In the genomic region with DNA sequence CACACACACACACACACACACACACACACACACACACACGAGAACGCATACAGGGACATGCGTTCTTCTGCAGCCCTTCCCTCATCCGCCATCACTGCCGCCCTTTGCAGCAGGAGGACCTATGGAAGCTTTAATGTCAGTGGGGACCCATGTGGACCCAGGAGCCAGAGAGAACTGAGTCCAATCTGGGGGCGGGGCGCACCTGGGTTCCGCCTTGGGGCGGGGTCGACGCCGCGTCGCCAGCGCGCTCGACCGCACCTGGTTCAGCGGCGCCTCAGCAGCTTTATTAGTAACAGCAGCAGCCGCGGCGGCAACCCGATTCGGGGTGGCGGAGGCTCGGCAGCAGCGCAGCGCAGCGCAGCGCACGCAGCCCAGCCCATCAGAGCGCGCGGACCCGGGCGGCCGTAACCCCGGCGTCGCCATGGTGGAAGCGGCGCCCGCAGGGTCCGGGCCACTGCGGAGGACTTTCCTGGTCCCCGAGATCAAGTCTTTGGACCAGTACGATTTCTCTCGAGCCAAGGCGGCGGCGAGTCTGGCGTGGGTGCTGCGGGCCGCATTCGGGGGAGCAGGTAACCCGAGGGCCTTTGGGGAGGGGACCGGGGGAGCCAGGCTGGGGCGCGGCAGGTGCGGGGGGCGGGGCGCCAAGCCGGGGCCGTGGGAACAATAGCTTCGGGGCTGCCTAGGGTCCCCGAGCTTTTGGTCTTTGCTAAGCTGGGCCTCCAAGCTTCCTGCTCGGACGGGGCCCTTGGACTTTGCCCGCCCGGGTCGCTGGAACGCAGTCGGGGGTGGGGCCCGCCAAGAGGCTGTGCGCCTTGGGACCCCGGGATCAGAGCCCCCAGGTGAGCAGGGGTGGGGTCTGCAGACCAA, we compare ENCODE assay signal across 9 mouse cellular contexts. TPM values are rescaled to one million over a fixed set of nuclear protein-coding genes. Genes with fewer than 3 reads are reported as not detected.
A peak's percentile ranks its signal among the peaks of the same experiment; 100 is the strongest.
DNase-seq lines count a peak whose midpoint lies in the region; ATAC-seq and TF ChIP-seq lines count a peak whose summit lies in the region.
"Had no signal": no experiment of that assay in that cellular context is flagged by ENCODE, and none has a peak within 500 bp of the region (broad histone marks: within the 10 kb centered on the region; RNA-seq: fewer than 3 reads in every experiment).

No protein-coding gene starts in this region.

- H3K4me1 ChIP-seq in heart, embryonic 10.5 days: peaks cover 7% of the 10 kb centered on the region
- H3K4me1 ChIP-seq in cerebellum, adult 2 months (ENCODE audit: control insufficient read depth, insufficient read depth, low read length): no peaks in the 10 kb centered on the region
- no peaks in the 10 kb centered on the region for H3K4me1 ChIP-seq in kidney, adult 2 months (ENCODE audit: control insufficient read depth, insufficient read depth, low read length)
- peaks cover 4% of the 10 kb centered on the region; the same call in 1 of the 2 replicates for H3K4me1 ChIP-seq in limb, embryonic 14.5 days (ENCODE audit: control insufficient read depth, insufficient read depth, low read length)
- H3K4me1 ChIP-seq in midbrain, embryonic 14.5 days (ENCODE audit: control insufficient read depth, insufficient read depth, low read length): no peaks in the 10 kb centered on the region

- peak overlapping the region; percentile 94 for H3K4me2 ChIP-seq in limb, embryonic 14.5 days (replicated peaks; ENCODE audit: low read depth, low read length, severe bottlenecking)
- peak overlapping the region; percentile 57 for H3K4me2 ChIP-seq in midbrain, embryonic 14.5 days (ENCODE audit: low read length)

- intact Hi-C loops in heart, postnatal 36 days (cut with DNase I): no loop called here

- under 1% methylated on average over 77 of the region's 77 CpGs for WGBS in heart, embryonic 10.5 days
- under 1% methylated on average over 77 of the region's 77 CpGs for WGBS in cerebellum, adult 2 months
- whole genome bisulfite sequencing in kidney, adult 2 months: under 1% methylated on average over 75 of the region's 77 CpGs
- 4% methylated on average over 30 of the region's 77 CpGs for WGBS in limb, embryonic 14.5 days
- WGBS in midbrain, embryonic 14.5 days: under 1% methylated on average over 76 of the region's 77 CpGs

- DNase-seq in heart, embryonic 10.5 days (ENCODE audit: low spot score): no peak
- no peak for DNase-seq in heart, postnatal 36 days
- DNase-seq in cerebellum, adult 2 months: peak; percentile 78 to 79
- DNase-seq in forelimb bud, embryonic 11.5 days (ENCODE audit: low read depth, low spot score): peak; percentile 65
- DNase-seq in kidney, adult 2 months: peak; percentile 89
- peak; percentile 53 for DNase-seq in limb, embryonic 14.5 days (ENCODE audit: low spot score)
- peak; percentile 87 for DNase-seq in midbrain, embryonic 14.5 days
- peak; percentile 78 for DNase-seq in testis, postnatal 10 days (ENCODE audit: low spot score)

- no peak for TF ChIP-seq CTCF in cerebellum, adult 2 months (IDR thresholded peaks at IDR 0.05; ENCODE audit: borderline replicate concordance, insufficient read depth, low read depth, low read length)
- no peak for TF ChIP-seq CTCF in kidney, adult 2 months (conservative IDR thresholded peaks at IDR 0.05; ENCODE audit: insufficient read depth, insufficient read length, low read depth, low read length)

- H3K4me3 ChIP-seq in heart, embryonic 10.5 days: peak overlapping the region; percentile 74
- H3K4me3 ChIP-seq in cerebellum, adult 2 months (replicated peaks; ENCODE audit: insufficient read depth, low read depth, low read length): peak overlapping the region; percentile 94
- H3K4me3 ChIP-seq in kidney, adult 2 months (ENCODE audit: insufficient read depth, low read depth, low read length): peak overlapping the region; percentile 85
- peak overlapping the region; percentile 72 for H3K4me3 ChIP-seq in limb, embryonic 14.5 days (replicated peaks; ENCODE audit: low read length)
- H3K4me3 ChIP-seq in midbrain, embryonic 14.5 days (replicated peaks; ENCODE audit: low read depth, low read length): peak overlapping the region; percentile 84

- ATAC-seq in limb, embryonic 14.5 days (ENCODE audit: low FRiP score, low read depth): peak; percentile 78
- peak; percentile 79 for ATAC-seq in midbrain, embryonic 14.5 days (ENCODE audit: low FRiP score, low TSS enrichment)

- peaks cover 19% of the 10 kb centered on the region for H3K27me3 ChIP-seq in heart, embryonic 10.5 days (ENCODE audit: insufficient read depth, poor library complexity, severe bottlenecking)
- H3K27me3 ChIP-seq in cerebellum, adult 2 months (ENCODE audit: control insufficient read depth, insufficient read depth, low read length): no peaks in the 10 kb centered on the region
- no peaks in the 10 kb centered on the region for H3K27me3 ChIP-seq in kidney, adult 2 months (replicated peaks; ENCODE audit: control insufficient read depth, insufficient read depth, low read length)
- 0 out of 2 replicates have a peak, but pooled peaks cover 4% of the 10 kb centered on the region for H3K27me3 ChIP-seq in limb, embryonic 14.5 days (ENCODE audit: control insufficient read depth, insufficient read depth, low read length)
- H3K27me3 ChIP-seq in midbrain, embryonic 14.5 days (ENCODE audit: control insufficient read depth, insufficient read depth, low read length): no peaks in the 10 kb centered on the region

- H3K27ac ChIP-seq in heart, embryonic 10.5 days: peak overlapping the region; percentile 81
- H3K27ac ChIP-seq in cerebellum, adult 2 months (ENCODE audit: insufficient read depth, low read length): peak overlapping the region; percentile 6; the same call in 1 of the 2 replicates
- H3K27ac ChIP-seq in kidney, adult 2 months (ENCODE audit: insufficient read depth, low read depth, low read length): peak overlapping the region; percentile 72
- peak overlapping the region; percentile 58 for H3K27ac ChIP-seq in limb, embryonic 14.5 days (replicated peaks; ENCODE audit: low read depth, low read length)
- H3K27ac ChIP-seq in midbrain, embryonic 14.5 days (replicated peaks; ENCODE audit: low read depth, low read length): peak overlapping the region; percentile 83

- H3K9ac ChIP-seq in limb, embryonic 14.5 days (ENCODE audit: low read depth, low read length, severe bottlenecking): peak overlapping the region; percentile 70
- H3K9ac ChIP-seq in midbrain, embryonic 14.5 days (replicated peaks; ENCODE audit: low read length): peak overlapping the region; percentile 96

- H3K36me3 ChIP-seq in heart, embryonic 10.5 days: no peaks in the 10 kb centered on the region
- no peaks in the 10 kb centered on the region for H3K36me3 ChIP-seq in kidney, adult 2 months (ENCODE audit: control insufficient read depth, insufficient read depth, low read length)
- no peaks in the 10 kb centered on the region for H3K36me3 ChIP-seq in limb, embryonic 14.5 days (ENCODE audit: control insufficient read depth, insufficient read depth, low read length)
- H3K36me3 ChIP-seq in midbrain, embryonic 14.5 days (ENCODE audit: control insufficient read depth, insufficient read depth, low read length): no peaks in the 10 kb centered on the region
- H3K36me3 ChIP-seq: G1E had no signal

- peak; percentile 51; the same call in 1 of the 2 replicates for TF ChIP-seq POLR2A in cerebellum, adult 2 months (IDR thresholded peaks at IDR 0.05; ENCODE audit: borderline replicate concordance, insufficient read depth, low read length)
- TF ChIP-seq POLR2A in kidney, adult 2 months (IDR thresholded peaks at IDR 0.05; ENCODE audit: low read depth, low read length): peak; percentile 74
- TF ChIP-seq POLR2A in limb, embryonic 14.5 days (IDR thresholded peaks at IDR 0.05; ENCODE audit: borderline replicate concordance, extremely low read depth, insufficient read depth, insufficient read length): no peak

- H3K9me3 ChIP-seq in heart, embryonic 10.5 days: no peaks in the 10 kb centered on the region
- no peaks in the 10 kb centered on the region for H3K9me3 ChIP-seq in limb, embryonic 14.5 days (ENCODE audit: control insufficient read depth, low read length)
- H3K9me3 ChIP-seq in midbrain, embryonic 14.5 days (ENCODE audit: control insufficient read depth, low read length): no peaks in the 10 kb centered on the region
- H3K9me3 ChIP-seq: G1E had no signal

RNA-seq across cellular contexts. Expression of a gene that starts 0.5 kb away (rescaled TPM):
- polyA plus RNA-seq in heart, embryonic 10.5 days (2016; fragmentation: Nextera tagmentation; extraction: Ambion mirVana): 2.3 and 3.9 TPM in 2 replicates
- total RNA-seq in heart, postnatal 36 days (2021): 1 to 10 TPM; 1.1 to 1.4 TPM
- polyA plus RNA-seq in cerebellum, adult 2 months (2012; rRNA removed): 31.4 and 32.1 TPM in 2 replicates
- polyA plus RNA-seq in kidney, adult 2 months (2012; rRNA removed): 44.1 and 47.6 TPM in 2 replicates
- polyA plus RNA-seq in limb, embryonic 14.5 days (2012; rRNA removed): 13.3 and 13.7 TPM in 2 replicates
- 6.6 and 7.3 TPM in 2 replicates for polyA plus RNA-seq in limb, embryonic 14.5 days (2014; fragmentation: Nextera tagmentation; extraction: Ambion mirVana)
- 43.1 and 49.0 TPM in 2 replicates for polyA plus RNA-seq in midbrain, embryonic 14.5 days (2014; fragmentation: Nextera tagmentation; extraction: Ambion mirVana)
- total RNA-seq: G1E had no signal
- polyA plus RNA-seq: G1E had no signal

RNA-seq across cellular contexts. Expression of a gene that starts 19.8 kb away (rescaled TPM):
- polyA plus RNA-seq in heart, embryonic 10.5 days (2016; fragmentation: Nextera tagmentation; extraction: Ambion mirVana): 3.8 and 5.0 TPM in 2 replicates
- not detected for total RNA-seq in heart, postnatal 36 days (2021)
- polyA plus RNA-seq in cerebellum, adult 2 months (2012; rRNA removed): 0.28 and 0.30 TPM in 2 replicates
- polyA plus RNA-seq in kidney, adult 2 months (2012; rRNA removed): 6.4 and 7.3 TPM in 2 replicates
- polyA plus RNA-seq in limb, embryonic 14.5 days (2012; rRNA removed): 0.41 and 0.92 TPM in 2 replicates
- 0.36 and 0.73 TPM in 2 replicates for polyA plus RNA-seq in limb, embryonic 14.5 days (2014; fragmentation: Nextera tagmentation; extraction: Ambion mirVana)
- polyA plus RNA-seq in midbrain, embryonic 14.5 days (2014; fragmentation: Nextera tagmentation; extraction: Ambion mirVana): 0.27 and 0.70 TPM in 2 replicates
- polyA plus RNA-seq: G1E had no signal

RNA-seq across cellular contexts. Expression of a gene that starts 33.5 kb away (rescaled TPM):
- 46.5 and 52.8 TPM in 2 replicates for polyA plus RNA-seq in heart, embryonic 10.5 days (2016; fragmentation: Nextera tagmentation; extraction: Ambion mirVana)
- 10 to 100 TPM; 17.1 to 17.5 TPM for total RNA-seq in heart, postnatal 36 days (2021)
- 63.5 and 71.7 TPM in 2 replicates for polyA plus RNA-seq in cerebellum, adult 2 months (2012; rRNA removed)
- polyA plus RNA-seq in kidney, adult 2 months (2012; rRNA removed): 44.8 and 46.2 TPM in 2 replicates
- 69.5 and 79.7 TPM in 2 replicates for polyA plus RNA-seq in limb, embryonic 14.5 days (2012; rRNA removed)
- polyA plus RNA-seq in limb, embryonic 14.5 days (2014; fragmentation: Nextera tagmentation; extraction: Ambion mirVana): 46.7 and 51.1 TPM in 2 replicates
- 47.5 and 51.1 TPM in 2 replicates for polyA plus RNA-seq in midbrain, embryonic 14.5 days (2014; fragmentation: Nextera tagmentation; extraction: Ambion mirVana)

RNA-seq across cellular contexts. Expression of a gene that starts 33.7 kb away (rescaled TPM):
- 89.6 and 94.8 TPM in 2 replicates for polyA plus RNA-seq in heart, embryonic 10.5 days (2016; fragmentation: Nextera tagmentation; extraction: Ambion mirVana)
- total RNA-seq in heart, postnatal 36 days (2021): 10 to 100 TPM; 77.5 to 81.7 TPM
- polyA plus RNA-seq in cerebellum, adult 2 months (2012; rRNA removed): 65.3 and 65.4 TPM in 2 replicates
- polyA plus RNA-seq in kidney, adult 2 months (2012; rRNA removed): 15.6 and 27.2 TPM in 2 replicates
- polyA plus RNA-seq in limb, embryonic 14.5 days (2012; rRNA removed): 24.2 and 55.4 TPM in 2 replicates
- polyA plus RNA-seq in limb, embryonic 14.5 days (2014; fragmentation: Nextera tagmentation; extraction: Ambion mirVana): 94.5 and 98.3 TPM in 2 replicates
- polyA plus RNA-seq in midbrain, embryonic 14.5 days (2014; fragmentation: Nextera tagmentation; extraction: Ambion mirVana): 95.5 and 103 TPM in 2 replicates

RNA-seq across cellular contexts. Expression of a gene that starts 37.7 kb away (rescaled TPM):
- 0.31 TPM in 1 of 2 replicates, not detected in the other for polyA plus RNA-seq in heart, embryonic 10.5 days (2016; fragmentation: Nextera tagmentation; extraction: Ambion mirVana)
- total RNA-seq in heart, postnatal 36 days (2021): not detected
- polyA plus RNA-seq in cerebellum, adult 2 months (2012; rRNA removed): 2,128 and 2,417 TPM in 2 replicates
- not detected in 2 replicates for polyA plus RNA-seq in kidney, adult 2 months (2012; rRNA removed)
- polyA plus RNA-seq in limb, embryonic 14.5 days (2012; rRNA removed): not detected in 2 replicates
- 0.14 TPM in 1 of 2 replicates, not detected in the other for polyA plus RNA-seq in limb, embryonic 14.5 days (2014; fragmentation: Nextera tagmentation; extraction: Ambion mirVana)
- 6.5 and 12.4 TPM in 2 replicates for polyA plus RNA-seq in midbrain, embryonic 14.5 days (2014; fragmentation: Nextera tagmentation; extraction: Ambion mirVana)
- polyA plus RNA-seq: G1E had no signal

Comparison
In these comparisons a context has a peak if more than half of its experiments do, and no peak if none do; other contexts are left out.
1. DNase-seq: peak in cerebellum, adult 2 months (2 of 2), forelimb bud, embryonic 11.5 days (single experiment), kidney, adult 2 months (single experiment), limb, embryonic 14.5 days (single experiment), midbrain, embryonic 14.5 days (single experiment) and testis, postnatal 10 days (single experiment); none in heart, embryonic 10.5 days (single experiment) and heart, postnatal 36 days (0 of 2).
2. H3K27ac ChIP-seq: peak in every context shown above with its lines; median percentile 83 in midbrain, embryonic 14.5 days; 81 in heart, embryonic 10.5 days; 72 in kidney, adult 2 months; 58 in limb, embryonic 14.5 days; 6 in cerebellum, adult 2 months.
3. Peak in every context shown above with its lines, with median percentiles within 50 percentile points of each other: H3K4me3 ChIP-seq.